Mouse (Mus musculus): ENCODE measurements at regions not wholly inside any gene's neighbourhood (a gene's known extent, or its start where the extent isn't known, plus 50 kb on each side); places are given as distances from the start of the nearest gene placed in this dataset.

DNA sequence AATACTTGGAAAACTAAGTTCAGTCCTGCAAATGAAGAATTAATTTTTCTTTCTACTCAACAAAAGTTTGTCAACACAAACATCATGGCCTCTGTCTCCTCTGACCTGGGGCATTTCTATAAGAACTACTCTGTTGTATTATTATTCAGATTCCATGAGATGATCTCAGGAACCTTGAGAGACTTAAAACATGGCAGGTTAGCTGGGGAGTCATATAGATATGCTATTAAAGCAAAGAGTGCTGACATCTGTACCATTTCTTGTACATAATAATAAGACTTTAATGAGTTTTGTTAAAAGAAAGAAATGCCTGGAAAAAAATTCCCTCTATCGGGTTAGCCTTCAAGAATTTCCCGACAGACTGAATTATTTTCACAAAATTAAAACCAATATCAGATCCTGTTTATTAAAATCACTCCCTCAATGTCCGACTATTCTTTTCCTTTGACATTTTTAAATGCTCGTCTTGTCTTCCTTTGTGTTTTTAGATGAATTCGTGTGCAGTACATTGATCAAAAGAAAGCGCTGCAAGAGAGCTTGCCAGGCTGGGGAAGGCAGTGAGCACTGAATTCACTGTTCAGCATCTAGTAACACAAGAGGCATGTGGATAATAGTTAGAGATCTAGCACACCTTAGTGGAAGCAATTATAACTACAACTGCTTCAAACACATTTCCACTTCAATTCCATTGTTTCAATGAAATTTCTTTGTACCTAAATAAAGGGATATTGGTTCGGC is 145.0 kb upstream of the Cxadr start:
- DNase-seq (ENCODE audit: low spot score) = no peak

- no peak for DNase-seq (ENCODE audit: low spot score)
Measured at GRCm38 (mm10) chr16:78153899-78154605, 147.2 kb upstream of the Cxadr start.

DNA sequence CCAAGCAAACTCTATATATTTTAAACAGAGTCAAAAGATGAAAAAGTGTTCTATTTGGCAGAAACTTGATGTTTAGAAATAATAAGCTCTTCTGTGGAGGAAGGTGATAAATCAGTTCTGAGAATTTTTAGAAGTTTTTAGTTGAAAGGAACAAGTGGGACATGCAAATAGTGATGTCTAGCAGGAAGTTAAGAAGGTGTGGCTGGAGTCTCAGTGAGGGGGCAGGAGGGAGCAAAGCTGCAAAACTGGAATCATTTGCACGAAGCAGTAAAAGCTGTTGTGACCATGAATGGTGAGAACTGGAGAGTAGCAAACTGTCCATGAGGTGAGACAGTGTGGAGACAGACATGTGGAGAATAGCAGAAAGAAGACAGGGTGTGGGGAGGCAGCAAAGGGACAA is 157.1 kb upstream of the Cxadr start:
- no peak for DNase-seq (ENCODE audit: low spot score)

DNA sequence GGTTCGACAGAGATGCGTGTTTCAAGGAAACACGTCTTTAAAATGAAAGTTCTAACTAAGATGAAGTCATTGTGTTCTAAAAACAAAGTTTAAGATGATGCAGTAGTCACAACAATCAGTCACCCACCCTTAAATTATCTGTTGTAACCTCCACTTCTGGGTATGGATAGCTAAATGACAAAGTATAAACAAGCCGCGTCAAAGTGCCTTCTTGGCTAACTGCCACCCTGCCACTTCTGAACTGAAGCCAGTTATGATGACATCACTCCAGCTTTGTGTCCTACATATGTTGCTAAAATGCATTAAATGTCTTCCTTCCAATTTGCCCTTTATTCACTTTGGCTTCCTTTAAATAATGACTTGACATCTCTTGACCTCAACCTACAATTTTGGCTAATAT is 165.8 kb upstream of the Cxadr start:
- DNase-seq (ENCODE audit: low spot score) = no peak

DNA sequence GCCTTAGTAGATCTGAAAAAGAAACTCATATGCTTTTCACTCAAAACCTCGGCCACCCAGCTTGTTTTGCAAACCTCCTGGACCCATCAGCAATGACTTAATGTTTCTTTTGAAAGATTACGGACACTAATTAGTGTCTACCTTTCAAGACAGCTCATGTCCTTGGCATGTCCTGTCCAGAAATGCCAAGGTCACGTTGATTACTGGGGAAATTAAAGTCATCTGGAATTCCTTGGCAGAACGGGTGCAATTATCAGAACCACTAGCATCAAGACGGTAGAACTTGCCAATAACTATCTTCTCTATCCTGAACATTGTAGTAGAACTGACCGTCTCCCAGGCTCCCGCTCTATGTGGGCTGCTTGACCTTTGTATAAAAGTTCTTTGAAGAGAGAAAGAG is 166.8 kb upstream of the Cxadr start:
- no peak for DNase-seq (ENCODE audit: low spot score)

DNA sequence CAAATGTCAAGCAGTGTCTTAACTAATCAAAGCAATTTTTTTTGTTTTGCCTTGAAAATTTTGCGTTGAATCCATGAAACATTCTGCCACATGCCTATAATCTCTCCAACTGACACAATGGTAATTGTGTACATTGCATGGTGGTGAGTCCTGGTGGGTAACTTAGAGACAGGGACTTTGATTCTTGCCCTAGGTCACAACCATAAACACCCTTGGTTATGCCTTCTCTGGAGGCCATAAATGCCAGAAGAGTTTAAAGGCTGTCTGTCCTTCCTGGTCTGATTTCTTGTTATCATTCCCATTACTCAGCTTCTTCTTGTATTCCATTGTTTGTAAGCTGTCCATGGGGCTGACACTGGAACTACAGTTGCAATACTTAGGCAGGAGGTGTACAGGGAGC is 179.6 kb upstream of the Cxadr start:
- DNase-seq (ENCODE audit: low spot score) = no peak

GRCm38 (mm10) chr16:78120346-78120899 is 180.9 kb upstream of the Cxadr start:
- no peak for DNase-seq (ENCODE audit: low spot score)

DNA sequence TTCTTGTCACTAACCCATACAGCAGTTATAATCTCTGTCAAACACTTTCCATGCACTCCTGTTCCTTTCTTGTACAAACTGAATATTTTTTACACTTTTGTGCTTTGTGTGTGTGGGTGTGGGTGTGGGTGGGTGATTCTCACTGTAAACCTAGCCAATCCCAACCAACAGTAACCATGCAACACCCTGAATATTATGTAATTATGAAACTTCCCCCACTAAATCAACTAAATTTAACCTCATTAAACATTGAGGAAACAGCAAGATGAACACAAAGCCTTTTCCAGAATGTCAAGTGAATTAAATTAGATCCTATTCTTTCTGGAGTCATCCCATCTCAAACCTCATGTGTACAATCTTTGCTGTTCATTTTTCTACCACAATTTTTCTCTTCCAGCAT is 197.0 kb upstream of the Cxadr start:
- no peak for DNase-seq (ENCODE audit: low spot score)

DNA sequence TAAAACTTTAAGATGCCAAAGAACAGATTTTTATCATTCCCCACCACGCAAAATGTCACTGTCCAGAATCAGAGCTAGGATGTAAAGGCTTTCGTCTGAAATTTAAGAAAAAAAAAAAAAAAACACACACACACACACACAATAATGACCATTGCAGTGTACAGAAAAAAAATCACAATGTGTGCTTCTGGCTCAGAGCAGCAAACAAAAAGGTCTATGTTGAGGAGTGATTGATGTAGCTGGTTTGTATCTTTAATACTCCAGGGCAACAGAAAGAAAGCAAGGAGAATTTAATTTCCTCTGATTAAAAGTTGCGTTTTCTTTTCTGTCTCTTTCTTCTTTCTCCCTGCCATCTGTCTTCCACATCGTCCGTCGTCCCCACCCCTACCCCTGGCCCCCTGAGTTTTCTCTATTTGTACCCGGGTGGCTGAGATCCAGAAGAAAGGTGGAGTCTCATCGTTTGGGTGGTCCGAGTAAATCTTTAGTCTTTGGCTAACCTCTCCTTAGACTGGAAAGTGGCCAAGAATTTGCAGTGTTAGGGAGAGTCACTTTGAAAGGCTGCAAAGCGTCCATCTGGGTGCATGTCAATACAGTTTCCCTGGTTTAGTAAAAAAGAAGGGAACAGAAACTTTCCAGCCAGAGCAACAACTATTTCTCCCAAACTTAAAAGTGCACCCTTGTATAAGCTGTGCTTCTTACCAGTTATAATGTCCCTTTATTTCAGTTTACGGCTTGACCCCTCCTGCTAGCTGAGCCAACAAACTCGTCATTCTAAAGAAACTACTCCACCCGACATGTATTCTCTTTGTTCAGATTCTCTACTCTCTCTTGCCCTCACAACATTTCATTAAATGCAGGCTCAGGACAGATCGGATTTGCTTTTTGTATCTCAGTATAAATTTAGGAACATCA is 199.6 kb upstream of the Cxadr start:
- no peak for DNase-seq (ENCODE audit: low spot score)

DNA sequence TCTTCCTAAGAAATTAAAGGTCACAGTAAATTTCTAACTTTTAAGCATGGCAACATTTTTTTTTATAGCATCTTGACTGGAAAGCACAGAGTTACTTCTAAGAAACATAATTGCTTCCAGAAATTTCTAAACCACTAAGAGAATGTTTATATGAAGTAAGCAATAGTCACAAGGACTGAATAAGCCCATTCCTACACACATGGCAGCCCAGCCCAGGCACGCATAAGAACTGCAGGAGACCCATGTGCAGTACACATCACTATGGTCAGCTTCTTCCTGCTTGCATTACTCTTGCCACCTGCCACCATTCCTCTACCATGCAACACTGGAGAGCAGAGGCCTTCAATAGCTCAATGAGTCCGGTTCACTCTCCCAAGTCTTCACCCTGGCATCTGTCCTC is 201.4 kb upstream of the Cxadr start:
- DNase-seq (ENCODE audit: low spot score) = no peak

DNA sequence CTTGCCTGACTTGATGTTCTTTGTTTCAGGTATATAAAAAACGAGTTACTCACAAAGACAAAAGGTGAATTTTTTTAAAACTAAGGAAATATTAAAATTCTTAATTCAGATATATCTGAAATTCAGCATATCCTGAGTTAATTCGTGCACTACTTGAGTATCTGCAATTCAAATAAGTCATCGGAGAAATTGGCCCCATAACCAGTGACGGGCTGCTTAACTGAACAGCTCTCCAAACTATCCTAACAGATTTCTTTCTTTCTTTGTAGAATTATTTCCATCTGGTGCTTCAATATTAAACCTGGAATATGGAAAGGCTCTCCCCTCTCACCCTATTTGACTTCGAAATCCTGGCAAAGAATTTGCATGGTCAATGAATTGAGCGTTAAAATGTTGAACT is 202.2 kb upstream of the Cxadr start:
- DNase-seq (ENCODE audit: low spot score) = no peak

DNA sequence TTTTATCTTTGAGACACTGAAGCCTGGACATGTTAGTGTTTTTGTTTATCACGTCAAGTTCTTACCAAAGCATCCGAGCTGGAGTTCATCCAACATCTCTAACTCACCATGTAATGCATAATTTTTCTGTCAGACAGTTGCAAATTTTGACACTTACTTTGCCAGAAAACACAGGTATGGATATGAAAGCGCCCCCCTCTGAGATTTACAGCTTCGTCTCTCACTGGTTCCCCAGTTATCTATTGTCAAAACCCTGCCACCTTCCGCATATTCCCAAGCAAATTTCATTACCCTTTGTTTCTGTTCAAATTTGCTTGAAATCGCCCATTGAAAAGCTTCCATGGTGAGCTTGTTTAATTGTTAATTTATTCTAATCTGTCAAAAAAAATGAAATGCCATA is 202.7 kb upstream of the Cxadr start:
- DNase-seq (ENCODE audit: low spot score) = no peak

GRCm38 (mm10) chr16:78096571-78096970 is 204.7 kb upstream of the Cxadr start:
- no peak for DNase-seq (ENCODE audit: low spot score)

DNA sequence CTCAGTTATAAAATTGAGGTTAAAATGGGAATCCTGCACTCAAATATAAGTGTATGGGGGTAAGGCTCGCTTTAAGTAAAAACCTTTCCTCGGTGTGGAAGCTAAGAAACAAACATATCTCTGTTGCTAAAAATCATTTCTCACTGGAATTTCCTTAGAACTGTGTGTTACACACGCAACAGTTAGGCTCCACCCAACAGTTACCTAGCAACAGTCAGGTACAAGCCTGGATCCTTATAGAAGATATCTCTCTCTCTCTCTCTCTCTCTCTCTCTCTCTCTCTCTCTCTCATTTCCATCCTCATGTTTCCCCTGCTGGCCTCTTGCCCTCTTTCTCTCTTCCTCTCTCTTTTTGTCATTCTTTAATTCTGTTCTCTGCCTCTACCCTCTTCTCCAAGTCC is 211.1 kb upstream of the Cxadr start:
- DNase-seq (ENCODE audit: low spot score) = no peak

- DNase-seq (ENCODE audit: low spot score) = no peak
Measured at GRCm38 (mm10) chr16:78067532-78068118, 233.7 kb upstream of the Cxadr start.

DNA sequence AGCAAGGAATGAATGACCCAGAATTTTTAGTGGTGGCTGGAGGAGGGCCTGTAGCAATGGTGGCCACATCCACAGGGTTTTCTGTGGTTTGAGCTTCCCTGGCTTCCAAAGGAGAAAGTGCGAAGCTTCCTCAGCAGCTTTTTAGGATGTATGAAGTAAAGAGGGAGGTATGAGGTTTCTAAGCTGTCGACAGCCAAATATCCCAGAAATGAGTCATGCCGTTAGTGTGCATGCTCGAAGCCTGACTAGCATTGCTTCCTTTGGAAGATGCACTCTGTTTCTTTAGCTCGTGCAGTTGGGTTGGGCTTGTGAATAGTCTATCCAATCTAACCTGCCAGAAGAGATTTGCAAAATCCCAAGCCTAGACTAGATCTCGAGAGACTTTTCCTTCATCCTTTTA is 240.8 kb upstream of the Cxadr start:
- no peak for DNase-seq (ENCODE audit: low spot score)

- no peak for DNase-seq (ENCODE audit: low spot score)
Measured at GRCm38 (mm10) chr16:78057549-78057948, 243.7 kb upstream of the Cxadr start.

DNA sequence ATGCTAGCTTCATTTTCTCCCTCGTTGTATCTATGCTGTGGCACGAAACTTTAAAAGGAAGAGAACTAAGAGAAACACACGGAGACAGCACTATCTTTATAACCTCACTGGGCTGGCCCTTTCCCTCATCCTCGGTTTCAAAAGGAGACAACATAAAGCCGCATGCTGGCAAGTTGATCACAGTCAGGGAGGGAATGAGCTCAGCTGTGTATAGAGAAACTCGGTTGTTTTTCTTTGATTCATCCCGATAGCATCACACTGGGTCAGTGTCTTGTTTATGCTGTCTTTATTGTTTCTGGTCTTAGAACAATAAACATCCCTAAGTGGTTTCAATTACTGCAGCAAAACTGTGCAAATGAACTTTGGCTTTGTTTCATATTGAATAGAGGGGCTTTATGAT is 249.2 kb upstream of the Cxadr start:
- DNase-seq (ENCODE audit: low spot score) = no peak

- DNase-seq (ENCODE audit: low spot score) = no peak
Measured at GRCm38 (mm10) chr16:78040149-78040920, 261.0 kb upstream of the Cxadr start.

- no peak for DNase-seq (ENCODE audit: low spot score)
Measured at GRCm38 (mm10) chr16:78019605-78020285, 281.5 kb upstream of the Cxadr start.

DNA sequence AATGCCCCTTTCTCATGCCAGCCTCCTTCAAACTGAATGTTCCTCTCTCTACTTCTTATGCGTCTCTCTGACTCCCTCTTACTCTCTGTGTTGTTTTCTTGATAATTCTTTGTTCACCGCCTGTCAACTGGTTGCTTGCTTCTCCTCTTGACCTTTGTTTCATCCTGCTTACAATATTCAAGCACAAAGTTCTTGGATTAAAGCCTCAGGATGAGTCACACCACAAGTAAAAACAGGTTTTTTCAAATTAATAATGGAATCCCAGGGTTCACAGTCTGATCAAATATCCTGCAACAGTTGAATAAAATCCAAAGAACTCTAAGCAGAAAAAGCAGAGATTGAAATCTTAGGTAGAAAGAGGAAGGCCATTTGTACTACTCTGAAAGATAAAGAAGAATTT is 285.9 kb upstream of the Cxadr start:
- DNase-seq (ENCODE audit: low spot score) = no peak

Data from yolk sac, embryonic 10.5 days (tissue).